Mouse (Mus musculus) hematopoietic stem cell, adult 5-6 weeks (primary cell): Measurements from ENCODE around the gene Zbtb9. TPM values are rescaled to one million over a fixed set of nuclear protein-coding genes. Genes with fewer than 3 reads are reported as not detected.
A peak's percentile ranks its signal among the peaks of the same experiment; 100 is the strongest.
"Not testable (repeated sequence)": the region's sequence is repeated elsewhere in the genome, so short reads cannot be mapped to it uniquely, and the experiment has no call there.

Source experiments
- ATAC-seq, 2 experiments: fragments of 125-278 bp in 1 of 2; replicated peaks in 1 of 2; 2 replicates each; pipeline ENCODE4 v1.8.0; 2016 to 2017; ENCODE audit warnings: inconsistent platforms in 2 of 2, mild to moderate bottlenecking in 2 of 2, moderate number of reproducible peaks in 2 of 2, low read depth in 1 of 2, moderate TSS enrichment in 1 of 2; ENCODE audit not compliant: low FRiP score in 2 of 2, poor library complexity in 2 of 2, severe bottlenecking in 2 of 2, insufficient read depth in 1 of 2, low TSS enrichment in 1 of 2
- total RNA-seq: library from RNA; stranded (forward); fragments of 172-1452, 232-1000 nt; gene quantifications from 2 replicates; pipeline ENCODE4 v1.2.3, GENCODE M21; 2017

The Zbtb9 gene
- 27.6 and 27.8 TPM in 2 replicates for total RNA-seq

DNA sequence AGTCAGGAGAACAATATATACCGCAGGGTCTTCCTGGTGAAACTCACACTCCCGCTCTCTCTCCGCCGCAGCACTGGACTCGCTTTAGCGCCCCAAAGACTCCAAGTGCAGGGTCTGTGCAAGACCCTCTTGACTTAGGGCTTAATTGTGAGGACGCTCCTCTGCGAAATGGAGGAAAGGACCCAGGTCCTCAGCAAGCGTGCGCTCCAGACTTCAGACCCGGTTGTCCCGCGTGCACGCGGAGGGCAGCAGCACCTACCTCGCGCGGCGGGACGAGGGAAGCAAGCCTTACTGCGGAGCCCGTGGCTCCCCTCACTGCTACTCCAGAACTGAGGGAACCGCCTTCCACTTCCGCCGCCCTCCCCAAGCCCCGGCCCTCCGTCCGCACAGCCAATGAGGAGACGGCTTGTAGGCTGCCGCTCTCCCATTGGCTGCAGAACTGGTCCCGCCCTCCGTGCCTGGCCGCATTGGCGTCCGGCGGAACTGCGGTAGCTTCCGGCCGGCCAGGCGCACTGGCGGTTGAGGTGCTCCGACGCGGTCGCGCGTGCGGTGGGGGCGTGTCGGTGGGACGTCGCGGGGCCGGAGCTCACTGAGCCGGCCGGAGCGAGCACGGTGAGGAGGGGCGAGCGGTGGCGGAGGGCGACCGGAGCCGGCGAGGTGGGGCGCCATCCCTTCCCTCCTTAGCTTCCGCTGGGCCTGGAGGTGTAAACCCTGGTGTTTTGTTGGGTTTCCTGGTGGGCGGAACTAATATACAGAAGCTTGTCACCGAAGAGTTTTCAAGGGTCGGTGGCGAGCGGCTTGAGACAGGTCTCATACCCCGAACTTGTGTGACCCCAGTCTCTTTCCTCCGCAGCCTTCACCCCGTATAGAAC lies at the start of gene Zbtb9:
Gene Zbtb9 (plus strand): TSS at position 465 of the 872 bp plus-strand sequence.
- peak; percentile 97 to 98 for ATAC-seq

DNA sequence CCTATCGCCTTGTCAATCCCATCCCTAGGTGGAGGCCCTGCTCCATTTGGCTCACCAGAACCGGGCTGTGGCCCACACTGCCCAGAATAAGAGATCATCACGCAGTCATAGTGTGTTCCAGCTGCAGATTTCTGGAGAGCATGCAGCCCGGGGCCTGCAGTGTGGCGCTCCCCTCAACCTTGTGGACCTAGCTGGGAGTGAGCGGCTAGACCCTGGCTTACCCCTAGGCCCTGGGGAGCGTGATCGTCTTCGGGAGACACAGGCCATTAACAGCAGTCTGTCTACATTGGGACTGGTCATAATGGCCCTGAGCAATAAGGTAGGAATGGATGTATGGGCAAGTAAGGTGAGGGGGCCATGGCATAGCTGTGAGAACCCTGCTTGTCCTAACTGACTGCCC lies 47.6 kb upstream of the Zbtb9 start:
- not testable (repeated sequence) for ATAC-seq

DNA sequence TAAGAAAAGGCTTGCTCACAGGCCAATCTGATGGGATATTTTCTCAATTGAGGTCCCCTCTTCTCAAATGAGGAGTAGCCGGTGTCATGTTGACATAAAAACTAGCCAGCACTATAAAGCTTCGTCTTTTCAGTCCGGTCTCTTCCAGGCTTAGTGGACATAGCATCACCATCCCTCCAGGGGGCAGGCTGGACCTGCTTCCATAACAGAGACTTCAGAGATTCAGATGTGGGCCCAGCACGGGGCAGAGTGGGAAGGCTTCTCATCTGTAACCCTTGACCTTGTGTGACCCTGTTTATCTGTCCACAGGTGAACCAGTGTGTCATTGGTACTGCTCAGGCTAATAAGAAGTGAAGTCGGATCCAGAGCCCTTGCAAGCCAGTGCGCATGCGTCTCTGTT lies 41.2 kb upstream of the Zbtb9 start:
- ATAC-seq, result 0 out of 4 replicates have a peak, but pooled peaks have one; percentile 24

DNA sequence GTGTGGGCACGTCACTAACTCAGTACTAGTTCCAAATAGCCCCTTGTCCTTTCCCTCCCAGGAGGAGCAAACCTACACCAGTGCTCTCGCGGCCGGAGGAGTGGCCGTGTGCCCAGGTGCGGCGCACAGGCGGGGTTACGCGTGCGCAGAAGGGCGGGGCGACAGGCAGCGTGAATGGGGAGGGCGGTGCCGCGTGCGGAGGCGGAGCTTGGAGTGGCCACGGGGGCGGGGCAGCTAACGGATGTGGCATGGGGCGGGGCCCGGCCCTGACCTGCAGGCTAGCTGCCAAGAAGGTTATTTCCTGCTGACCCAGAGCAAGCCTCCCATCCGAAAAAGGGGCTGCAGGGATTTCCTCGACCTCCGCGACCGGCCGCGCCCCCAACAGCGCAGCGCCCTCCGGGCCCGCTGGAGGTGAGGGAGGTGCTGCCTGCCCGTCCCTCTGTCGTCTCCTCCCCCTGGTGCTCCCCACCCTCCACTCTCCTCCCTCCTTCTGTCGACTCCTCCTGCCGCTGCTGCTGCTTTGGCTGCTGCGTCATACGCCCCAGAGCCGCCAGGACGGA lies 40.0 kb upstream of the Zbtb9 start, which contains the start of gene Phf1:
Gene Phf1 (plus strand): TSS at position 214 of the 560 bp plus-strand sequence.
- peak; percentile 77 to 91 for ATAC-seq

DNA sequence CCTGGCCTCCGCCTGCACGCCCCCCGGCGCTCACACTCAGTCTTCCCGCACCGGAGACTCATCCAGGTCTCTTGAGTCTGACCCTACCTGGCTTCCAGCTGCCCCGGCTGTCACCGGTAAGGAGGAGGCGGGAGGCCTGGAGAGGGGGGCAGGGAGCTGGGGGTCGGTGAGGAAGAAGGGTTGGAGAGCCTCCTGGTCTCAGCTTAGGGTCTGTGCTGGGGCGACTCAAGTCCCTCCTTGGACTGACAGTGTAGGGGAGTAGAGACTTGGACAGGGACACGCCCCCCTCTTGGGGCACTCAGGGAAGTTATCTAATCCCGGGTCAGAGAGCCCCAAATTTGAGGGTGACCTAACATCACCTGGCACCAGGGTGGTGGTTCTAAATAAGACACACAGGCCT lies 39.5 kb upstream of the Zbtb9 start:
- 0 out of 4 replicates have a peak, but pooled peaks of 1 of the 2 experiments have one; percentile 6 for ATAC-seq

DNA sequence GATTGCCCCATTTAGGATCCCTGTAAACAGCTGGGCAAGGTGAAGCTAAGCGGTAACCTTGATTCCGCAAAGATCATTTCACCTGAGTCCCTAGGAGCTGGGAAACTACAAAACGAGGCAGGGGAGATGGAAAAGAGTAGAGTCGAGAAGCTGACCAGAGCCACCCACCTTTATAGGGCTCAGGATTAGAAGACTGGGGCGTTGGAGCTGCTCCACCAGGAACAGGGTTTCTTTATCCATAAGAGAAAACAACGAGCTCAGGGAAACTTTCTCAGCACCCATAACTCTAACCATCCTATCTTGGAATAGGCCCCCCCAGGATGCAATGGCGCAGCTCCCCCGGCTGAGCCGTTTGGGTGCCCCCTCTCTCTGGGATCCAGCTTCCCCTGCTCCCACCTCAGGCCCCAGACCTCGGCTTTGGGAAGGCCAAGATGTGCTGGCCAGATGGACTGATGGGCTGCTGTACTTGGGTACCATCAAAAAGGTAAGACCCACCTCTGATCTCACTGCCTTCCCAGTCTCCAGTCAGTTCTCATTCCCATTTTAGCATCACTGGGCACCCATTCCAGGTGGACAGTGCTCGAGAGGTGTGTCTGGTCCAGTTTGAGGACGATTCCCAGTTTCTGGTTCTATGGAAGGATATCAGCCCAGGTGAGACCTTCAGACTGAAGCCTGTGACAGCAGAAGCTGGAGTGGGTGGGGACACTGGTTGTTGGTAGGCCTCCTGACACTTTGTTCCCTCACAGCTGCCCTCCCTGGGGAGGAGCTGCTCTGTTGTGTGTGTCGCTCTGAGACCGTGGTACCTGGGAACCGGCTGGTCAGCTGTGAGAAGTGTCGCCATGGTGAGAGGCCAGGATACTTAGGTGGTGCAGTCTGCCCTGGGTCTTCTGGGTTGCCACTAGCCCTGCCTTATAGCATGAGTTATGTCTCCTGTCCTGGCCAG lies 38.8 kb upstream of the Zbtb9 start:
- no peak for ATAC-seq

DNA sequence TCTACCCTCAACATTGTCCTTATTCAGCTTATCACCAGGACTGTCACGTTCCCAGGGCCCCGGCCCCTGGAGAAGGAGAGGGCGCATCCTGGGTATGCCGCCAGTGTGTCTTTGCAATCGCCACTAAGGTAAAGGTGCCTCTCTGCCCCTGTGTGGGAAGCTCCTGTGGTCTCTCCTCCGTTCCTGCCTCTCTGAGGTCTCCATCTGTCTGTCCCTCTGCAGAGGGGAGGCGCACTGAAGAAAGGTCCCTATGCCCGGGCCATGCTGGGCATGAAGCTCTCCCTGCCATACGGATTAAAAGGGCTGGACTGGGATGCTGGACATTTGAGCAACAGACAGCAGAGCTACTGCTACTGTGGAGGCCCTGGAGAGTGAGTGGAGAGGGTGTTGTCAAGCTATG lies 37.9 kb upstream of the Zbtb9 start:
- no peak for ATAC-seq

DNA sequence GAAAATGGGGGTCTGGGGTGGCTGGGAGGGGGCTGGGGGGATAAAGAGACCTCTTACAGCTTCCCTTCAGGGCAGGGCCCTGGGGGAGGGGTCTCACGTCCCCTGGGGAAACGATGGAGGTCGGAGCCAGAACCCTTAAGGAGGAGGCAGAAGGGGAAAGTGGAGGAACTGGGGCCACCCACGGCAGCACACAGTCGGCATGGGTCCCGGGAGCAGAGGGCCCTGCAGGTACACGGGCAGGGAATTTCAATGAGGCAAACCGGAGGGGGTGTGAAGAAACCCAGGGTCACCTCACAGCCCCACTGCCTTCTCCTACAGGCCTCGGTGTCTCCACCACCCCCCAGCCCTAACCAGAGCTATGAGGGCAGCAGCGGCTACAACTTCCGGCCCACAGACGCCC lies 36.5 kb upstream of the Zbtb9 start:
- ATAC-seq, result no peak

DNA sequence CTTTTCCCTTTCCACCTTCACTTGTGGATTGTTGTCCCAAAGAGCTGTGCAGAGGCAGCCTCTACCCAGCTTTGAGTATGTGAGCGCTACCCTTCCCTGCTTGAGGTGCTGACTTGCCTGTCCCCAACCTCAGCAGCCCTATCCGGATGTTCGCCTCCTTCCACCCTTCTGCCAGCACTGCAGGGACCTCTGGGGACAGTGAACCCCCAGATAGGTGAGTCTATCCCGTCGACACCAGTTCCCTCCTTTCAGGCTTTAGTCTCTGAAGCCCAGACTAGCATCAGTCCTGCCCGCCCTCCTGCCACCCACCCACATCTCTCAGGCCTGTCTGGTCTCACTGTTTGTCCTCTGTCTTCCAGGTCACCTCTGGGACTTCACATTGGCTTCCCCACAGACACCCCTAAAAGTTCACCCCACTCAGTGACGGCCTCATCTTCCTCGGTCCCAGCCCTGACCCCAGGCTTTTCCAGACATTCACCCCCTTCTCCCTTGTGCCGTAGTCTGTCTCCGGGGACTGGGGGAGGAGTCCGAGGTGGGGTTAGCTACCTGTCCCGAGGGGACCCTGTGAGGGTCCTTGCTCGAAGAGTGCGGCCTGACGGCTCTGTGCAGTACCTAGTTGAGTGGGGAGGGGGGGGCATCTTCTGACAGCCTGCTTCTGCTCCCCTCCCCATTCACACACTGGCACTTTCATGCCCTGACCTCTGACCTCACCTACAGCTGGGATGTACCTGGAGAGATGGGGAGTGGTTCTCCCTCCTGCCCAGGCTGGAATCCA lies 35.9 kb upstream of the Zbtb9 start:
- ATAC-seq, result no peak

DNA sequence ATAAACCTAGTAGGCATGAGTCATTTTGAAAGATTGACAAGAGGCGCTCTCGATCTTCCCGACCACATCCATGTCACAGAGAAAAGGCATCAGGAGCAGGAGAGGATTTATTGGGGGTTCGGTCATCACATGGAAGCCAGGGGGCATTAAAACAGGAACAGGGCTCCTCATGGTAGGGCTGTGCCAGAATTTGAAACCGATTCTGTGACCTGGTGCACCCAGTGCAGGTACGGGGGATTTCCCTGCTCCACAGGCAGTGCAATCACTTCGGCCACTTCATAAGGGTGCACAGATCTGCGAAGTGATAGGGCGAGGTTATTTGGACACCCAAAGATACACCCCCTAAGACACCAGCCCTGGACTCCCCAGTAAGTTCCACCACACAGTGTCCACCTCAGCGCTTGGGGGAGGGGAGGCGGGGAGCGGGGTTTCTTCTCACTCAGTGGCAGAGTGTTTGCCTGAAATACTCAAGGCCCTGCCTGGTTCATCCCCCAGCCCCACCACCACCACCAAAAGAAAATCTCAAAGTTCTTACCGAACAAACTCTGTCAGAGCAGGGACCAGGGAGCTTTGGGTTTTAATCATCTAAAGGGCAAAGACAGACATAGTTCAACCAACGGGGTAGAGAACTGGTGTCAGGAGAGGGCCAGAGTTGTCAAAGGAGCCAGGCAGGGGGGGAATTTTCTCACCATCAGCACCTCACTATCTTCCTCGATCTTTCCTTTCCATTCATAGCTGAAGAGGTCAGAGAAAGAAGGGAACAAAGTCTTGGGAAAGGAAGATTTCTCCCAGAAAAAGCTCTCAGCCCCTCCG lies 34.9 kb upstream of the Zbtb9 start:
- ATAC-seq, result no peak

DNA sequence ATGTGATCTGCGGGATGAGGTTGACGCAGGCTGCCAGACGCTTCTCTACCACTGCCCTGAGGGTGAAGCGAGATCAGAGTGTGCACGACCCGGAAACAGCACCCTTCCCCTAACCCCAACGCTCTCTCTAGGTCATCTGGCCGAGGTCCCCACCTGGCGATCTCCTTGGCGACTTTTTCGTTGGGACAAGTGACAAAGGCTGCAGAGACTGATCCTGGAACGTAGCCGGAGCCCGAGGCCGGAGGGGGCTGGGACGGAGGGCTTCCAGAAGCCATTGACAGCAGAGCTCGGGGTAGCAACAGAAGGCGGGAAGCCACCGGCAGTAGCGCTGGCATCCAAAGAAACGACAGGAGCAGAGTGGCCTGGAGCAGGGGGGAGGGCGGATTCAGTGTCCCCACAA lies 34.2 kb upstream of the Zbtb9 start:
- no peak; a peak in 1 of 4 replicates for ATAC-seq

DNA sequence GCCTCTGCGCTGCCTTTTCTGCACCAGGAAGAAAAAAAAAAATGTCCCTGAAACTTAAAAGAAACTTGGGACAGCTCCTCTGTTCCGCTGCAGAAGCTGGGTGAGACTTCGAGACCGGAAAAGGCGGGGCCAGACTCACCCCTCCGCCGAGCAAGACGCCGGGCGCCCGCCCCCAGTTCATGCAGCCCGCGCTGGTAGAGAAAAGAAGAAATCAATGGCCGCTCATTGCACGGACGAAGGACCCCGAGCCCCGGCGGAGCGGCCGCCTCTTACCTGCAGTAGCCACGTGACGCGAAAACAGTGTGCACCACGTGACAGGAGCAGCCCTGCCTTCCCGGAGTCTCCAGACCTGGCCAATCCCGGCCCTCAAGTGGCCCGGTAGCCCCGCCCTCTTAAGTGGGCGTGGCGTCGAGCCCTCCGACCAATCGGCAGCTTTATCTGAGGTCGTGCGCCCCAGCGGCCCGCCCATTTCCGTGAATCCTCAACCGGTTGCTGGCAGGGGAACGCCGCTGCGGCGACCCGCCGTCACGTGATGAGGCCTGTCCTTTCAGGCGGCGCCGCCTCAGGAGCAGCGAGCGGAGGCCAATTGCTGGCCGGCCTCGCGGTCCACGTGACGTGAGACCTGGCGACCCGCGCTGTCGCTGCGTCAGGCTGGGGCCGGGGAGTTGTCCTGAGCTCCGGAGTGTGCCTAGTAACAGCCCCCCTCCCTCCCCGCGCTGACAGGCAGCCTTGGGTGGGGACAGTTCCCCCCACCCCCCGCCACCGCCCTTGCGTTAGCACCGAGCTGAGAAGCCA lies 33.6 kb upstream of the Zbtb9 start, which contains the start of gene Cuta:
Gene Cuta (minus strand): TSS at position 392 of the 795 bp plus-strand sequence.
- peak; percentile 92 to 93 for ATAC-seq

DNA sequence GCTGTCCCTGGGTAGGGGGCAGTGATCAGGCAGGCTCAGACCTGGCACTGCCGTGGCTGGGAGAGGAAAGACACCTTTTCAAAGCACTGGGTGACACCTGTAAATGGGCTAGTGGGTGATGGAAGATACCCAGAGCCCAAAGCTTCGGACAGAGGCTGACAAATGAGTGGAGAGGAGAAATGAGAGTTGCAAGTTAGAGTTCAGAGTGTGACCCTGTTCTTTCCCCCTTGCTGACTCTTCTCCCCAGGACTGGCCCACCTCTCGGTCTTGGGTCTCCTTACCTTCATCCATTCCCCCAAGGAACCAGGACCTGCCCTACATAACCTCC lies 33.0 kb upstream of the Zbtb9 start:
- no peak for ATAC-seq

DNA sequence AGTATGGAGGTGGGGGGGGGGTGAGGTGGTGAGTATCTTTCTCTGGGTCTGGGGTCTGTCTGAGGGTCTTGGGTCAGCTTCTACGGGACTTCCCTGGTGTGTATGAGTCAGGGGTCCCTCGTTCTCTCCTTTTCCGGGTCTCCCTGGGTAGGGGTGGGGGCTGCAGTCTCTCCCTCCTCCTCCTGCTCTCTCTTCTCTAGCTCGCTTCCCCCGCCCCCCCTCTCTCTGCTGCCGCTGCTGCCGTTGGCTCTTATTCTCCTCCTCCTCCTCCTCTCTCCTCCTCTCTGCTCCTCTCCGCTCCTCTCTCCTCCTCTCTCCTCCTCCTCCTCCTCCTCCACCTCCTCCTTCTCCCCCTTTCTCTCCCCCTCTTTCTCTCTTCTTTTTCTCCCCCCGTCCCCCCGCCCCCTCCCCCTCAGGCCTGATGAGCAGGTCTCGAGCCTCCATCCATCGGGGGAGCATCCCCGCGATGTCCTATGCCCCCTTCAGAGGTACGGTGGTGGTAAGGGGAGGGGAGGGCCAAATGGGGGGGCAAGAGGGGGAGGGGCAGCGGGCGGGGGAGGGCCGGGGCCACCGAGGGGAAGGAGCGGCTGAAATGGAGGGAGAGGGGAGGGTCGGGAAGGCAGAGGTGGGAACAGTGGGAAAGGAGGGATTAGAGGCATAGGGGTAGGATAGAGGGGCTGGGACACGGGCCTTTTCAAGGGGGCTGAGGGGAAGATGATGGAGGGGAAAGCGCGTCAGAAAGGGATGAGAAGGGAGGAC lies 31.8 kb upstream of the Zbtb9 start, which contains the start of gene Syngap1:
Gene Syngap1 (plus strand): TSS at position 223 of the 759 bp plus-strand sequence.
- ATAC-seq, result no peak
